Mouse (Mus musculus) erythroblast, embryonic 14.5 days (primary cell): ENCODE measurements around the gene C2cd3.
A peak's percentile ranks its signal among the peaks of the same experiment; 100 is the strongest.

ENCODE experiments used
- GATA1 ChIP-seq: IDR thresholded peaks from 2 replicates; pipeline ENCODE4 v1.6.1; 2012; ENCODE audit warnings: low read length, inconsistent platforms, mixed read lengths
- TAL1 ChIP-seq: IDR thresholded peaks from 3 replicates; pipeline ENCODE4 v1.6.1; 2012; ENCODE audit warnings: low read length, inconsistent platforms, mixed read lengths

DNA sequence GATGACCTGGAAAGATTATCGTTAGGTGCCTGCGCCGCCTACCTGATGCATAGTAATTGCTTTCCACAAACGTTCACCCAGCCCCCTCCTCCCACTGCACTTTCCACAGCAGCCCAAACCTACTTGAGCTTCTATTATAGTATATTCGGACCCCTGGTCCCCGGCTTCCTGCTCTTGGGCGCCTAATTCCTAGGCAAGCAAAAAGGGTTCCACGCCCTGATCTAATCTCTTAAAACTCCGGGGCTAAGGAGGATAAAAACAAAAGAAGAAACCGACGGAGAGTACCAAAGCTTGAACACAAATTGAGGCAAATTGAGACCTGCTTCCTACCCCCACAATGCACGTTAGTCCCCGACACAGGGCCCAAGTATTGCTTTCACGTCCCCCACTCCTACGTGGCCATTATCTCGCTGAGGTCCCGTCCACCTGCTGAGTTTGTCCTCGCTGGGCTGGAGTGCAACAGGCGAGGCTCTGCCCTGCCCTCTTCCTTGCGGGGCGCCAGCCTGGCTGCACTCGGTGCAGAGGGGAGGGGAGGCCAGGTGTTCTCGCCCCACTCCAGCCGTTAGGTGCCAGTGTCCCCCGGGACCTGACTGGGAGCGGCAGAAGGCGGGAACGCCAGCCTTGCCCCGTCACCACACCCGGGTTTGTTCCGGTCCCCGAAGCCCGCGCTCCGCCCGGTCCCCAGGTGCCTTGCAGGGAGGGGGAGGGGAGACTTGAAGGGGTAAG is 120.5 kb downstream of the C2cd3 start:
- TF ChIP-seq GATA1 (0 out of 2 replicates have a peak, but pooled peaks have one; percentile 18), TAL1 (no peak)
